Mouse (Mus musculus): Measurements from ENCODE around the gene Zmynd10.

Zmynd10 gene

GRCm38 (mm10) chr9:107600745-107601144, 53.6 kb downstream of the Zmynd10 start:
- no peak for DNase-seq (ENCODE audit: low read depth in 2 of 2, low spot score in 2 of 2)
